Mouse (Mus musculus) urinary bladder, postnatal 4 days (tissue): ENCODE measurements around the gene Fbrsl1.

Source experiments
- DNase-seq, 2 experiments: peaks; one replicate each; pipeline ENCODE4 v3.0.0; 2021 to 2022; ENCODE audit warnings: low spot score in 2 of 2

Gene Fbrsl1

DNA sequence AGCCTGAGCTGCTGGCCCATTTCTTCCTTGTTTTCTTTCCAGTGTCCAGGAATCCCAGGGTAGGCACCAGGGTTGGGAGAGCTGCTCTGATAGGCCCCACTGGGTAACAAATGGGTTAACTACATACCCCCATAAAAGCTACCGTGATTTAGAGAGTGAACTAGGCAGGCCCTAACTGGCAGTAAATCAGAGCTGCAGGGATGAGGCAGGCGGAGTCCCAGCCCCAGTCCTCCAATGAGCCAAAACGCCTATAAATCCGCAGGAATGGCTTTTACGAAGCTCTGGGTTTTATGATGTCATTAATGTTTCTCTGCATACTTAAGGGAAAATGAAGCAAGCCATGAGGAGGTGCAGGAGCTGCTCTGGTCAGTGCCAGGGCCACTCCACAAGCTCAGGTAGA lies 33.3 kb downstream of the Fbrsl1 start:
- DNase-seq: no peak

DNA sequence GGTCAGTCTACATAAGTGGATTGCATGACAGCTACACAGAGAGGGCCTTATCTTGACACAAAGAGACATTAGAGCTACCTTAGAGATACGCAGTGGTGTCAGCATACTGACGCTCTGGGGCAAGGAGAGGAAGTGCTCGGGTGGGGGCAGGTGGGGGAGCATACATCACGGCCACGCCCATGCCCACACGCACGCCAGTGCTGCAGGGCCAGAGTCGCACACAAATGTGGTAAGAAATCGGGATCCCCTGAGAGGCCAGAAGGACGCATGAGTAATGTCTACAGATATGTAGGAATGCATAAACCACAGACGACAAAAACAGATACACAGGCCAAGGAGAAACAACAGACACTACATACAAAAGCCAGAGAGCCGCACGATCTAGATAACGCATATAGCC lies 35.3 kb downstream of the Fbrsl1 start:
- no peak for DNase-seq

- DNase-seq: no peak
Measured at GRCm38 (mm10) chr5:110410386-110410785, 37.9 kb downstream of the Fbrsl1 start.

DNA sequence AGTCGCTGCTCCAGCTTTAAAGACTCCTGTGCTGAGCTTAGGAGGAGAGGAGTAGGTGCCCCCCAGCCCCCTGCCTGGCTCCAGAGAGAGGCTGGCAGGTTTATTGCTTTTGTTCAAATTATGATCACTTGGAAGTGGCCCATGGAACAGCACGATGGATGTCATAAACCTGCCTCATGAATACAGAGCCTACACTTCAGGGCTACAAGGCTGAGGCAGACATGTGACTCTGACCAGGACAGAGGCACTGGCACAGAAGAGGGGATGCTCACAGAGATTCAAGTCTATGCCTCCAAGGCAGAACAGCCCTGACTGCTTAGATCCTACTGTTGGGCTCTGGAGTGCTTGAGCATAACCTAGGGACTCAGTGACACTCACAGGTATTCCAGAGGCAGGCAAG lies 39.3 kb downstream of the Fbrsl1 start:
- DNase-seq: no peak

DNA sequence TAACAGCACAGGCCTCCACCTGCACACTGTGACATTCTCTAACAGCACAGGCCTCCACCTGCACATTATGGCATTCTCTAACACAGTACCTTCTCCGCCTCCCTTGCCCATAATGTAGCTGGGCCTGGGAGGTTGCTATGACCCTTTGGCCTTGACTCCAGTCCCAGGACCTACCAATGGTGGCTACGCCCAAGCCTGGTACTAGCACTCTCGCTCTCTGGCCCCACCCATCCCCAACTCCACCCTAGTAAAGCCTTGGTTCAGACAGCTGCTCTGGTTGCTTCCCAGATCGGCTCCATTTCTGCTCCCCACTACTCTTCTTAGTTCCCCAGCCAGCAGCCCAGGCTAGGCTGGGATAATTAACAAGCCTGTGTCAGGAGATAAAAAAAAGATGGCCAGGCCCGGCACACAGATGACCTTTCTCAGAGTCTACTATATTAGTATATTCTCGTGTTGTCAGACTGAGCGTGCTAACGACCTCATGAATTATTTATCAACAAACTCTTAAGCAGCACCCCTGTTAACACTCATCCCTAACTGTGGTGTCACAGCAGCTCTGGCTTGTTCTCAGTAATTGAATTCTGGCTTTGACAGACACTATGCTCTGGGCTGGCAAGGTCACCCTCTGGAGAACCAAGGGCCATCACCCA lies 42.1 kb downstream of the Fbrsl1 start:
- DNase-seq: no peak

DNA sequence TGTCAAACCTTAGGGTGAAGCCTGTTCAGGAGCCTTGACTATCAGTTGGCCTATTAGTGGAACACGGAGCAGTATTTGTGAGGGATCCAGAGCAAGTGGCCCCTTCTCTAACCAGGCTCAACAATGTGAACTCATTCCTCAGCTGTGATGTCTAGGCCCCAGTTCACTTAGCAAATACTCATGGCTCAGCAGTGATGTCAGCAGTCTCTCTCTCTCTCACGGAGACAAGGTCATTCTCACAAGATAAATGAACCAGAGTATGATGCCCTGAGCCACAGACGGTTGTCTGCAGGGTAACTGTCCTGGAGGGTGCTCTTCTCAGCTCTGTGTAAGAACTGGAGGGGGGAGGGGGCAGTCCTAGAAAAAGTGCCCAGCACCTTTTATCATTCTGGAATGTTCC lies 44.4 kb downstream of the Fbrsl1 start:
- DNase-seq: no peak

GRCm38 (mm10) chr5:110402557-110402956 lies 45.7 kb downstream of the Fbrsl1 start:
- no peak for DNase-seq

DNA sequence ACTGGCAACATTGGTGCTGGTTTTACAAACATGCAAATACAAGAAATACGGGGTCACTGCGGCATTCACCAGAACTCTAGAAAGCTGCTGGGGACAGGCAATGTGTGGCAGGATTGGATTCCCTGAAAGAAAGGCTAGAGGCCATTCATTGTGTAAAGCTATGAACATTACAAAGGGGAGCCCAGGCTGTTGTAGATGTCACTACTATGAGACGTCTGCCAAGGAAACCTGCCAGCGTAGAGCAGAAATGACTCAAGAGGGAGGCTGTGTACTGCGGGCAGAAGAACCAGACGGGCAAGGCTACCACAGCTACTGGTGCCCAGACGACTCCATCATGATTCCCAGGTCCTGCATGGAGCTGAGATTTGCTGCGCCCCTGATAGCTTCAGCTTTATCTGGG lies 47.2 kb downstream of the Fbrsl1 start:
- no peak for DNase-seq

- no peak for DNase-seq
Measured at GRCm38 (mm10) chr5:110395006-110395661, 53.2 kb downstream of the Fbrsl1 start.

DNA sequence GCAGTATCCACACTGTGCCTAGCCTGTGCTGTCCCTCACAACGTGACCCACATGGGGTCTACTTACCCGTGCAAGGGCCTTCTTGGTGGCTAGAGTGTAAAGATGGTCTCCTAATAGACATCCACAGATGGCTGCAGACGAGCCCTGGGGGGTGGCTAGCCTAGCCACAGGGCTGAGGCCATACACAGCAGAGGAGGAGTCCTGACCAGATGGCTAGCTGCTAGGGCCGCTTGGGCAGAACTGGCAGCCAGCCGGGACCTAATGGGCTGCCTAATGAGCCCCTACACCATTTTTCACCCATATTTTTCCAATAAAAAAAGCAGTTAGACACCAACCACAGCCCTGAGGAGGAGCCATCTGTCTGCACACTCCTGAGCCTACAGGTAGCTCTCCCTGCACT lies 55.6 kb downstream of the Fbrsl1 start:
- DNase-seq: no peak

- no peak for DNase-seq
Measured at GRCm38 (mm10) chr5:110390631-110391030, 57.7 kb downstream of the Fbrsl1 start.

DNA sequence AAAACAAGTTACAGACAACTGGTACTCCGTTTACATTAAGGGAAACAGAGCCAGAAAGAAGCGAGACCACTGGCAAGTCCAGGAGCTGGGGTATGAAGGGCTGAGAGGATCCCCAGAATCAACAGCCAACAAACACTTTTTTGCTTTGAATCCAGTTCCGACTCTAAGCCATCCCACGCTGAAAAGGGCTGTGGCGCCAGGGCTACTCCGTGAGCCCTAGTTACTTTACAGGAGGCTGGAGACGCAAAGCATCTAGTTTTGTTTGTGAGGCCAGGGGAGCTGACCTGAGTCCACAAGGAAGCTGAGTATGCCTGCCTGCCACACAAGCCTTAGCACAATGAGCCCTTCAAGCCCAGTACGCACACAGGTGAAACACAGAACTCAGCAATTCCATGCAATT lies 61.0 kb downstream of the Fbrsl1 start:
- DNase-seq: no peak

DNA sequence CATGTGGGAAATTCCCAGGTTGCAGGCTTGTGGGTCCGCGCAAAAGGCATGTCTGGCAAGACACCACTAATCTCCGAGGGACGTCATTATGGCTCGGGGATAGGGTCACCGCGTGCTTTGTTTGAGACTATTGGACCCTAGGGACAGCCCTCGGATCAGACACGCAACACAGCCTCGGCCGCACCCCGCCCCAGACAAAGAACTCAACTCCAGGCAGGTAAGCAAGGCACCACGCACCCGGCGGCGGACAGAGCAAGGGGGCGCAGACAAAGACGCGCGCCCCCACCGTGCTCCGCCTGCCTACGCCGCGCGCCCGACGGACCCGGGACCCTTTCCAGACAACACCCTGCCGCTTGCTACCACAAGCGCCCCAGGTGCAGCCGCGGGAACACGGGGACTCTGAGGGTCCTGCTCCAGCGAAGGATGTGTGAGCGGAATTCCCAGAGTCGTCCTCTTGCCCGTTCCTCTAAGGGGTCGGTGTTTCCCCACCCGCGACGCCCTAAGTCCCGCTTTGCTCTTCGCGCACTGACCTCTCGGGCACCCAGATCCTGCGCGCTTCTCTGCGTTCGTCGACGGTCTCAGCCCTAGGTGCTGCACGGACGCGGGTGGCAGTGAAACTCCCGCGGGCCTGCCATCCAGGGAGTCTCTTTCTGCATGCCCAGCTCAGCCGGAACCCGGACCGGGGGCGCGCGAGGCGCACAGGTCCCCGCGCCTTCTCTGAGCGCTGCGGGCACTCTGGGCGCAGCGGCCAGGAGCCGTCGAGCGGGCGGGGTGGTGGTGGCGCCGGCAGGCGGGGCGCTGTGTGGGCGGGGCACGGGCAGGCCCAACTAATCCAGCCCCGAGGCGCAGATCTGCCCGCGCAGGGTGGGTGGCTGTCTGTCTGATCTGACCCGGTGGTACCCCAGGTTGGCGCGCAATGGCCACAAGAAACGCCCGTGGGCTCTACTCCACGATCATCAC lies 61.7 kb downstream of the Fbrsl1 start:
- peak; percentile 69 to 76 for DNase-seq

DNA sequence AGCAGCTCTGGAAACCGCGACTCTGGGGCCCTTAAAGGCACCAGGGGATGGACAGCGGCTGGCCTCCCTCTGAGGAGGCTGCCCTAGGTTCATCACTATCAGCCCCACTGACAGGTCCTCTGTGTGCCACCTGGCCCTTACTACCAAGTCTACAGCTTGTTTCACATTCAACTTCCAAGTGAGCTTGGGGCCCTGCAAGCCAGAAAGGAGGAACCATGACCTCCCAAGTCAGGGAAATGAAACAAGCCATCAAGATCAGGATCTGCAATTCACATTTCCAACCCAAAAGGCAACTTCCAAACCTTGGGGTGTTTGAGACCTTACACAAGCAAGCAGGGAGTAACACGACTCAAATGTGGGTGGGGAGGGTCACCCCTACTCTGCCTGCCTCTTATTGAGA lies 63.0 kb downstream of the Fbrsl1 start:
- no peak for DNase-seq

- no peak for DNase-seq
Measured at GRCm38 (mm10) chr5:110384491-110384890, 63.8 kb downstream of the Fbrsl1 start.

DNA sequence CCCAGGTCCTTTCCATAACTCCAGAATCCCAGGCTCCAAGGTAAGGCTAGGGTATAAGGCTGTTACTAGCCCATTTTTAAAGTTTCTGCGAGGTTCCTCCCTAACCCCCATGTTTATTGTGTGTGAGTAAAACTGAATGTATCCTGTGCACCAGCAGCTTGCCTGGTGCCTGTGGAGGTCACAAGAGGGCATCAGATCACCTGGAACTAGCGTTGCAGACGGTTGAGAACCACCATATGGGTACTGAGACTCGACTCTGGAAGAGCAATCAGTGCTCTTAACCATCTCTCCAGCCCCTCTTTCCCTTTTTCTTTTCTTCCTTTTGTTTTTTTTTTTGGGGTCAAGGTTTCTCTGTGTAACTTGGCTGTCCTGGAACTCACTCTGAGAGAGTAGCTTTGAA lies 68.5 kb downstream of the Fbrsl1 start:
- no peak for DNase-seq

DNA sequence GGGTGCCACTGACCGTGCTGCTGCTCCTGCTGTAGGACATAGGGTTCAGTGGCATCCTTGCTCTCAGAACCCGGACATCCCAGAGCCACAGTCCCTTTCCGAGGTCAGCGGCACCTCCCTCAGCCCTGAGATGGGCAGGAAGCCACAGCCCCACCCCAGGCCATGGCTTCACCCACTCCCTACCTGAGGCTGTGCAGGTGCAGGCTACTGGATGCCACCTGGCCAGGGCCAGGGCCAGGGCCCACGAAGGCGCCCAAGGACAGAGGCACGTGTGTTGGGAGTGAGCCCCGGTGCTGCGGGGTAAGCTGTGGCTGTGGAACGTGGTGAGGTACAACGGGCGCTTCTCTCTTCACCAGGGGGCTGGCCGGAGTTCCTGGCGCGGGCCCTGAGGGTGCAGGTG lies 69.2 kb downstream of the Fbrsl1 start:
- DNase-seq: no peak

- DNase-seq: no peak
Measured at GRCm38 (mm10) chr5:110378181-110378583, 70.1 kb downstream of the Fbrsl1 start.

- peak in 1 of 2 experiments; percentile 74 for DNase-seq
Measured at GRCm38 (mm10) chr5:110376802-110377433, 71.4 kb downstream of the Fbrsl1 start.

DNA sequence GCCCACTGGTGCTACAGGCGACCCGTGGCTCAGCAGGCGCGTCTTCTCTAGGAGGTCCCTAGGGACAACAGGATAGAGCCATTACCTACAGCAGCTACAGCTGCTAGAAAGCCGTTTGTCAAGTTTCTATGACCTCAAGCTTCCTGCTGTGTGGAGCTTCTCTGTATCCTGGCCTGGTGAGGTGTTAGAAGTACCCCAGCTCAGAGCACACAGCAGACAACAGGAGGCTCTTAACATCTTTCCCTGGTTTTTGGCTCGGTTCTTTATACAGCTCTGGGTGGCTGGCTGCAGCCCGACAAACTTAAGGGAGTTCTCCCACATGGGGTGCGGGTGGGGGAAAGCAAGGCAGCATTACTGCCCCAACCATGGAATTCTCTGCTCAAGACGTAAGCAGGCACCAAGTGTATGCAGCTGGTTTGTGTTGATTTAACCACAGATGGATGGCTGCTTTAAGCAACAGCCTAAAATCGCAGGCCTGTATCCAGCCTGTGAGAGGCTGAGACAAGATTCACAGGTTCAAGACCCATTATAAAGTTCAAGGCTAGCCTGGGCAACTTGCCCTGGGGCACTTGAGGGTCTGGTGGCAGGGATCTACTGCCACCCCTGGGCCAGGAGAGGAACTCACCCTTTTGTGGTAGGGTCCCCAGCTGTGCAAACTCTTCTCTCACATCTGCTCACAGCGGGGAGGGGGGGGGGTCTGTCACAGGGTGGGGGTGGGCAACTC lies 84.3 kb downstream of the Fbrsl1 start:
- no peak for DNase-seq

DNA sequence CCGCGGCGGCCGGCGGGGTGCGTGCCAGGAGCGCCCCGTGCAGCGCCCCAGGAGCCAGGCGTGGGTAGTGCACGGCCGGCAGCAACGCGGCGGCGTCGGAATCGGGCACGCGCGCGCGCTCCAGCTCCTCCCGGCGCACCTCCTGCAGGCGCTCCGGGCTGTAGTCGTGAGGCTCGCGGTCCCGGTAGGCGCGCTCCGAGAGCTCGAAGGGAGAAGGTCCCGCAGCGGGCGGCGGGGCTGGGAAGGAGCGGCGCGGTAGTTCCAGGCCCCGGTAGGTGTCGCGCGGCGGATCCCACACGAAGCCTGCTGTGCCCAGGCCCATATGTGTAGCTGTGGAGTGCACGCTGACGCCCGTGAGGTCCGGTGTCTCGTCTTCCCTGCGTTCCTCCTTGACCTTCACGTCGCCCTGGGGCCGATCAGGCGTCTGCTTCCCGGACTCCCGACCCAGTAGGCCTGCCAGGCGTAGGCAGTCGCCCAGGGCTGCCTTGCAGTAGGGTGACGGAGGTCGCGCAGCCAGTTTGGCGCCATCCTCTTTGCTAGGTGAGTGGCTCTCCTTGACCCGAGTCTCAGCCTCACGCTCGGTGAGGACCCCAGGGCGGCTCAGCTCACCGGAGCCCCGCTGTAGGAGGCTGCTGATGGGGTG lies 85.0 kb downstream of the Fbrsl1 start:
- DNase-seq: peak; percentile 71 to 82
